In genomic region chr8:11112908-11113532, GRCm38 (mm10) we compare ENCODE assay signal across 11 mouse cellular contexts.
DNase-seq lines count a peak whose midpoint lies in the region; ATAC-seq and TF ChIP-seq lines count a peak whose summit lies in the region.
"Had no signal": no experiment of that assay in that cellular context is flagged by ENCODE, and none has a peak within 500 bp of the region (broad histone marks: within the 10 kb centered on the region; RNA-seq: fewer than 3 reads in every experiment).

No protein-coding gene starts in this region.

- 52% methylated on average over 7 of the region's 7 CpGs for WGBS in lung, postnatal 0 days
- 50% methylated on average over 7 of the region's 7 CpGs for WGBS in lung, adult 2 months
- 70% methylated on average over 7 of the region's 7 CpGs for WGBS in hindbrain, embryonic 11.5 days
- WGBS in midbrain, embryonic 13.5 days = 75% methylated on average over 7 of the region's 7 CpGs

- no peaks in the 10 kb centered on the region for H3K27me3 ChIP-seq in lung, postnatal 0 days (replicated peaks; ENCODE audit: insufficient read depth, low read length)
- no peaks in the 10 kb centered on the region; a peak in 1 of 4 replicates for H3K27me3 ChIP-seq in MEL (ENCODE audit: control insufficient read depth in 1 of 2, insufficient read depth in 2 of 2, low read length in 2 of 2)
- no peaks in the 10 kb centered on the region for H3K27me3 ChIP-seq in hindbrain, embryonic 11.5 days (ENCODE audit: control insufficient read depth, insufficient read depth, low read length)
- H3K27me3 ChIP-seq in midbrain, embryonic 13.5 days = no peaks in the 10 kb centered on the region

- H3K4me2 ChIP-seq in lung, postnatal 0 days (replicated peaks; ENCODE audit: low read depth, low read length) = no peak overlapping the region
- no peak overlapping the region for H3K4me2 ChIP-seq in hindbrain, embryonic 11.5 days (replicated peaks; ENCODE audit: low read depth, low read length)
- no peak overlapping the region for H3K4me2 ChIP-seq in midbrain, embryonic 13.5 days (replicated peaks)

- no peak overlapping the region for H3K27ac ChIP-seq in lung, postnatal 0 days (ENCODE audit: low read length)
- no peak overlapping the region for H3K27ac ChIP-seq in MEL (ENCODE audit: control insufficient read depth, low read depth, low read length)
- no peak overlapping the region for H3K27ac ChIP-seq in hindbrain, embryonic 11.5 days (ENCODE audit: low read depth, low read length)
- no peak overlapping the region for H3K27ac ChIP-seq in midbrain, embryonic 13.5 days

- no peak for TF ChIP-seq EP300 in lung, postnatal 0 days (IDR thresholded peaks at IDR 0.05)
- TF ChIP-seq EP300 in MEL (IDR thresholded peaks at IDR 0.05; ENCODE audit: low read depth in 1 of 2, low read length in 2 of 2) = no peak

- H3K36me3 ChIP-seq in lung, postnatal 0 days (ENCODE audit: insufficient read depth, low read length) = no peaks in the 10 kb centered on the region
- H3K36me3 ChIP-seq in MEL (ENCODE audit: control insufficient read depth in 1 of 2, insufficient read depth in 2 of 2, low read length in 2 of 2) = no peaks in the 10 kb centered on the region; a peak in 1 of 4 replicates
- H3K36me3 ChIP-seq in hindbrain, embryonic 11.5 days (ENCODE audit: control insufficient read depth, insufficient read depth, low read length) = no peaks in the 10 kb centered on the region
- no peaks in the 10 kb centered on the region for H3K36me3 ChIP-seq in midbrain, embryonic 13.5 days

- no peak for TF ChIP-seq CTCF in lung, postnatal 0 days (IDR thresholded peaks at IDR 0.05)
- TF ChIP-seq CTCF in lung, adult 2 months (IDR thresholded peaks at IDR 0.05; ENCODE audit: insufficient read depth, low read length) = no peak
- TF ChIP-seq CTCF in MEL (IDR thresholded peaks at IDR 0.05 in 2 of 3, conservative IDR thresholded peaks at IDR 0.05 in 1 of 3; ENCODE audit: control insufficient read depth in 1 of 3, insufficient read depth in 1 of 3, low read depth in 2 of 3, low read length in 3 of 3, poor library complexity in 1 of 3, severe bottlenecking in 1 of 3) = no peak

- no peak overlapping the region for H3K9ac ChIP-seq in lung, postnatal 0 days (replicated peaks; ENCODE audit: low read depth)
- no peak overlapping the region for H3K9ac ChIP-seq in MEL (ENCODE audit: control insufficient read depth, low read depth, low read length, poor library complexity, severe bottlenecking)
- no peak overlapping the region for H3K9ac ChIP-seq in hindbrain, embryonic 11.5 days (ENCODE audit: low read depth, low read length)
- no peak overlapping the region for H3K9ac ChIP-seq in midbrain, embryonic 13.5 days (replicated peaks)

- no peaks in the 10 kb centered on the region for H3K79me2 ChIP-seq in MEL (ENCODE audit: control insufficient read depth, insufficient read depth, low read length, poor library complexity)

- no peaks in the 10 kb centered on the region for H3K9me3 ChIP-seq in lung, postnatal 0 days (ENCODE audit: low read length)
- no peaks in the 10 kb centered on the region for H3K9me3 ChIP-seq in MEL (replicated peaks; ENCODE audit: insufficient read depth, low read length)
- H3K9me3 ChIP-seq in hindbrain, embryonic 11.5 days (ENCODE audit: control insufficient read depth, low read length) = no peaks in the 10 kb centered on the region
- no peaks in the 10 kb centered on the region for H3K9me3 ChIP-seq in midbrain, embryonic 13.5 days
- H3K9me3 ChIP-seq: megakaryocyte, embryonic 14.5 days had no signal

- no peak for TF ChIP-seq RAD21 in MEL (IDR thresholded peaks at IDR 0.05; ENCODE audit: low read depth, low read length)

- H3K4me3 ChIP-seq in lung, postnatal 0 days (ENCODE audit: low read depth, low read length) = no peak overlapping the region
- H3K4me3 ChIP-seq in lung, adult 2 months (replicated peaks; ENCODE audit: extremely low read depth, low read depth, low read length) = no peak overlapping the region
- 0 out of 4 replicates have a peak overlapping the region, but pooled peaks of 1 of the 2 experiments have one; percentile 17 for H3K4me3 ChIP-seq in MEL (ENCODE audit: control insufficient read depth in 1 of 2, insufficient read depth in 1 of 2, low read depth in 2 of 2, low read length in 2 of 2)
- no peak overlapping the region for H3K4me3 ChIP-seq in hindbrain, embryonic 11.5 days (ENCODE audit: low read depth, low read length)
- no peak overlapping the region for H3K4me3 ChIP-seq in midbrain, embryonic 13.5 days (replicated peaks)
- H3K4me3 ChIP-seq: megakaryocyte, embryonic 14.5 days had no signal

- DNase-seq in lung, postnatal 0 days (ENCODE audit: low spot score) = peak; percentile 64
- no peak for DNase-seq in lung, adult 2 months
- DNase-seq in MEL (ENCODE audit: low read depth, low spot score) = peak; percentile 69
- peak; percentile 4 to 28 for DNase-seq in kidney, adult 8-10 months
- DNase-seq in natural killer cell, adult 2 months (ENCODE audit: low spot score in 2 of 2) = peak; percentile 1 to 64
- DNase-seq in layer of hippocampus, adult 11-12 months (ENCODE audit: low spot score) = no peak
- no peak for DNase-seq in hindbrain, embryonic 11.5 days (ENCODE audit: low spot score)
- DNase-seq: adrenal gland, adult 2 months; cerebellum, adult 9-10 months had no signal

- ATAC-seq in lung, postnatal 0 days = peak; percentile 37; the same call in 1 of the 2 replicates
- no peak for ATAC-seq in hindbrain, embryonic 11.5 days (ENCODE audit: low FRiP score)
- no peak for ATAC-seq in midbrain, embryonic 13.5 days

- no peak for TF ChIP-seq POLR2A in lung, adult 2 months (IDR thresholded peaks at IDR 0.05; ENCODE audit: borderline replicate concordance, extremely low read depth, low read depth, low read length)
- TF ChIP-seq POLR2A in MEL (IDR thresholded peaks at IDR 0.05; ENCODE audit: control insufficient read depth in 1 of 2, insufficient read depth in 1 of 2, low read depth in 1 of 2, low read length in 2 of 2, poor library complexity in 1 of 2) = no peak

- no peaks in the 10 kb centered on the region; the same call in 1 of the 2 replicates for H3K4me1 ChIP-seq in lung, postnatal 0 days (ENCODE audit: insufficient read depth, low read depth, low read length)
- H3K4me1 ChIP-seq in lung, adult 2 months (ENCODE audit: control insufficient read depth, insufficient read depth, low read length) = no peaks in the 10 kb centered on the region
- H3K4me1 ChIP-seq in MEL (ENCODE audit: control insufficient read depth in 1 of 2, insufficient read depth in 2 of 2, low read length in 2 of 2) = 0 out of 4 replicates have a peak, but pooled peaks cover 0 to 5% of the 10 kb centered on the region in 2 experiments
- no peaks in the 10 kb centered on the region for H3K4me1 ChIP-seq in hindbrain, embryonic 11.5 days (replicated peaks; ENCODE audit: control insufficient read depth, insufficient read depth, low read length)
- H3K4me1 ChIP-seq in midbrain, embryonic 13.5 days (replicated peaks) = peaks cover 6% of the 10 kb centered on the region; the same call in 1 of the 2 replicates

TF ChIP-seq in MEL, 35 proteins besides CTCF, POLR2A, EP300 and RAD21:
- TF ChIP-seq ZNF384 (IDR thresholded peaks at IDR 0.05; ENCODE audit: low read depth, low read length) = no peak
- TF ChIP-seq POLR2AphosphoS2 (IDR thresholded peaks at IDR 0.05; ENCODE audit: low read length) = no peak
- no peak for TF ChIP-seq MYB (IDR thresholded peaks at IDR 0.05; ENCODE audit: low read depth, low read length)
- TF ChIP-seq SIN3A (IDR thresholded peaks at IDR 0.05; ENCODE audit: low read length) = no peak
- no peak for TF ChIP-seq CHD1 (IDR thresholded peaks at IDR 0.05; ENCODE audit: low read depth, low read length)

Comparison
In these comparisons a context has a peak if more than half of its experiments do, and no peak if none do; other contexts are left out.
1. DNase-seq: peak in lung, postnatal 0 days (single experiment), MEL (single experiment), kidney, adult 8-10 months (2 of 2) and natural killer cell, adult 2 months (2 of 2); none in lung, adult 2 months (single experiment), layer of hippocampus, adult 11-12 months (single experiment) and hindbrain, embryonic 11.5 days (single experiment).